Comparison of ENCODE assay signal across 9 mouse cellular contexts in the genomic region with DNA sequence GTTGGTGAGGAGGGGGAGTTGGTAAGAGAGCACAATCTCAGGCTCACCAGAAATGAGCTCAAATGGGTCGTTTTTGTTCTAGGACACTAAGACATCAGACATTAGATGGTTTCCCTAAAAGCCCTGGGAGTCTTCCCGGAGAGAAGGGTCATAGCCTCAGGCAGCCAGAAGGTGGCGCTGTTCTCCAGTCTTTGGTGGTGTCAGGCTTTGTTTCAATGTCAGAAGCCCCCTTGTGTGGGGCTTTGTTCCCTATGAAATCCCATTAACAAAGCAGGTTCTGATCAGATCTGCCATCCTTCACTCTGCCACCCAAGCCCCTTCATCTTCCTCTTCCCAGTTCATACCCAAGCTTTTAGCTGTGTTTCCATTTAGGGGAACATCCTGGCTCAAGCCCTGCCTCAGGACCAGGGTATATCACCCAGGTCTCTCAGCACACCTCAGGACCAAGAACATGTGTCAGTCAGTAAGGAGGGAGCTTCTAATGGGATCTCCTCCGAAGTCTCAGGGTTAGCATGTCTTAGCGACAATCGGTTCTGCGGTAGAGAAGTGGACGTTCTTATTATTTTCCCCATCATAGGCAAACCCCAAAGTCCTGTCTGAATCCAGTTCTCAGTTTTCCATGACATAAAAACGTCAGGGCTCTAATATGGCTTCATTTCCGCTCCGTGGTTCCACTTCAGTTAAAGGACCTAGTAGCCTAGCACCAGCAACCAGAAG. TPM values are rescaled to one million over a fixed set of nuclear protein-coding genes. Genes with fewer than 3 reads are reported as not detected.
DNase-seq lines count a peak whose midpoint lies in the region; ATAC-seq and TF ChIP-seq lines count a peak whose summit lies in the region.
"Had no signal": no experiment of that assay in that cellular context is flagged by ENCODE, and none has a peak within 500 bp of the region (broad histone marks: within the 10 kb centered on the region; RNA-seq: fewer than 3 reads in every experiment).

No protein-coding gene starts in this region.

- no peak overlapping the region for H3K9ac ChIP-seq in ES-E14 (ENCODE audit: insufficient read depth, low read depth, low read length, poor library complexity, severe bottlenecking)
- H3K9ac ChIP-seq: limb, embryonic 15.5 days had no signal

- peak; percentile 99 for TF ChIP-seq CTCF in bone marrow macrophage, adult 2 months (IDR thresholded peaks at IDR 0.05; ENCODE audit: low read depth, low read length)

- no peak for TF ChIP-seq POLR2A in bone marrow macrophage, adult 2 months (IDR thresholded peaks at IDR 0.05; ENCODE audit: borderline replicate concordance, low read depth, low read length)

- H3K27ac ChIP-seq in ES-E14 (ENCODE audit: insufficient read depth, low read depth, low read length, poor library complexity, severe bottlenecking), result no peak overlapping the region
- H3K27ac ChIP-seq in bone marrow macrophage, adult 2 months (ENCODE audit: insufficient read depth, low read depth, low read length), result no peak overlapping the region
- H3K27ac ChIP-seq: limb, embryonic 15.5 days had no signal

- H3K4me3 ChIP-seq in ES-E14 (ENCODE audit: insufficient read depth in 1 of 2, low read depth in 1 of 2, low read length in 2 of 2, poor library complexity in 1 of 2, severe bottlenecking in 1 of 2), result no peak overlapping the region
- no peak overlapping the region for H3K4me3 ChIP-seq in bone marrow macrophage, adult 2 months (ENCODE audit: insufficient read depth, low read length)
- H3K4me3 ChIP-seq: limb, embryonic 15.5 days had no signal

- ATAC-seq in erythroblast, adult 5-6 weeks (replicated peaks; ENCODE audit: low FRiP score, poor library complexity, severe bottlenecking), result peak; percentile 59; the same call in 1 of the 2 replicates

- peak; percentile 84 for DNase-seq in ES-E14 (ENCODE audit: low read depth, low spot score)
- DNase-seq in heart, postnatal 14 days, result peak; percentile 75 to 82
- DNase-seq in layer of hippocampus, postnatal 14 days (ENCODE audit: low spot score in 2 of 2), result peak; percentile 86 to 89
- DNase-seq in lung, postnatal 4 days, result peak; percentile 71 to 85
- peak; percentile 88 to 90 for DNase-seq in right cerebral cortex, postnatal 10 days (ENCODE audit: low spot score in 2 of 2)
- peak; percentile 78 for DNase-seq in urinary bladder, postnatal 25 days (ENCODE audit: low spot score)

- in situ Hi-C loops in ES-E14 (cut with MboI; ENCODE audit: low sequenced_read_pairs in 2 of 2, unreplicated experiment in 2 of 2), result loop anchor here (5.0 to 10.0 kb wide), 2 partner anchors 123 to 231 kb away; partner anchors contain the start of gene Blcap (in 1 of the 2)

- no peaks in the 10 kb centered on the region for H3K9me3 ChIP-seq in ES-E14 (ENCODE audit: control insufficient read depth, insufficient read depth, low read depth, low read length)
- H3K9me3 ChIP-seq: limb, embryonic 15.5 days had no signal

- intact Hi-C loops in heart, postnatal 14 days (cut with DNase I), result loop anchor here (1.0 kb wide), 1 partner anchor 230 kb away; the partner anchor contains the start of gene Blcap

- H3K4me1 ChIP-seq in ES-E14 (ENCODE audit: control insufficient read depth in 2 of 2, insufficient read depth in 2 of 2, low read length in 2 of 2, poor library complexity in 1 of 2), result peaks cover 0 to 21% of the 10 kb centered on the region in 2 experiments; a peak in 3 of 4 replicates
- H3K4me1 ChIP-seq in bone marrow macrophage, adult 2 months (ENCODE audit: control insufficient read depth, insufficient read depth, low read length), result 0 out of 2 replicates have a peak, but pooled peaks cover 2% of the 10 kb centered on the region

- H3K36me3 ChIP-seq in ES-E14 (ENCODE audit: control insufficient read depth, insufficient read depth, low read length, poor library complexity, severe bottlenecking), result no peaks in the 10 kb centered on the region
- H3K36me3 ChIP-seq: limb, embryonic 15.5 days had no signal

TF ChIP-seq in ES-E14, 5 proteins besides CTCF, POLR2A, EP300 and RAD21:
- TF ChIP-seq ZC3H11A (IDR thresholded peaks at IDR 0.05; ENCODE audit: borderline replicate concordance, low read depth, low read length) (peak; percentile 98), MAFK (IDR thresholded peaks at IDR 0.05; ENCODE audit: insufficient read depth, low read depth, low read length) (no peak), ZNF384 (IDR thresholded peaks at IDR 0.05; ENCODE audit: low read depth, low read length) (no peak)

RNA-seq across cellular contexts. Expression of gene Ghrh, which starts 5.6 kb away (rescaled TPM):
- total RNA-seq in ES-E14 (2012; rRNA removed), result not detected in 2 replicates
- polyA plus RNA-seq in bone marrow macrophage, adult 2 months (2012; ENCODE audit: insufficient read depth, insufficient read length, missing spikeins), result not detected in 2 replicates
- not detected in 2 replicates for total RNA-seq in erythroblast, adult 5-6 weeks (2015; ENCODE audit: low replicate concordance)
- not detected in 2 replicates for total RNA-seq in erythroblast, adult 5-6 weeks (2017; ENCODE audit: low replicate concordance)
- not detected for total RNA-seq in heart, postnatal 14 days (2021)
- total RNA-seq in layer of hippocampus, postnatal 14 days (2021), result not detected
- polyA plus RNA-seq: limb, embryonic 15.5 days had no signal

RNA-seq across cellular contexts. Expression of gene Manbal, which starts 25.7 kb away (rescaled TPM):
- total RNA-seq in ES-E14 (2012; rRNA removed), result 39.4 and 44.9 TPM in 2 replicates
- polyA plus RNA-seq in bone marrow macrophage, adult 2 months (2012; ENCODE audit: insufficient read depth, insufficient read length, missing spikeins), result 32.7 and 33.5 TPM in 2 replicates
- total RNA-seq in erythroblast, adult 5-6 weeks (2015; ENCODE audit: low replicate concordance), result 7.1 and 11.0 TPM in 2 replicates
- total RNA-seq in erythroblast, adult 5-6 weeks (2017; ENCODE audit: low replicate concordance), result 1.4 and 3.2 TPM in 2 replicates
- total RNA-seq in heart, postnatal 14 days (2021), result 10 to 100 TPM; 20.7 to 23.3 TPM
- total RNA-seq in layer of hippocampus, postnatal 14 days (2021), result 10 to 100 TPM; 69.7 to 72.9 TPM
